Mouse (Mus musculus) adrenal gland, postnatal 4 days (tissue): ENCODE data around the gene H1f0. TPM values are rescaled to one million over a fixed set of nuclear protein-coding genes. Genes with fewer than 3 reads are reported as not detected.

Source experiments
- DNase-seq, 2 experiments: peaks; one replicate each; pipeline ENCODE4 v3.0.0; 2021 to 2022; ENCODE audit warnings: low spot score in 2 of 2, mixed read lengths in 2 of 2
- total RNA-seq, 2 experiments: library from RNA; stranded (reverse); gene quantifications; 2 replicates each; pipeline ENCODE4 v1.2.3; 2021

H1f0 gene
- total RNA-seq, 2 experiments from 2014 or later: 361 to 374 TPM

GRCm38 (mm10) chr15:79037913-79038328 lies 9.7 kb downstream of the H1f0 start:
- DNase-seq: peak; percentile 54 to 62

- no peak for DNase-seq
Observed at GRCm38 (mm10) chr15:79038331-79038730, 10.1 kb downstream of the H1f0 start.

- DNase-seq: peak; percentile 53 to 78
Observed at GRCm38 (mm10) chr15:79038853-79039252, 10.6 kb downstream of the H1f0 start.

- DNase-seq: no peak
Observed at GRCm38 (mm10) chr15:79040501-79041416, 12.5 kb downstream of the H1f0 start.

- no peak for DNase-seq
Observed at GRCm38 (mm10) chr15:79041585-79041984, 13.3 kb downstream of the H1f0 start, which contains the start of gene Galr3. Galr3 (plus strand) TSS chr15:79041885.

GRCm38 (mm10) chr15:79042721-79043491 lies 14.7 kb downstream of the H1f0 start:
- no peak for DNase-seq

- DNase-seq: no peak
Observed at GRCm38 (mm10) chr15:79044837-79045236, 16.6 kb downstream of the H1f0 start.

GRCm38 (mm10) chr15:79048186-79048585 lies 19.9 kb downstream of the H1f0 start:
- DNase-seq: no peak

- no peak for DNase-seq
Observed at GRCm38 (mm10) chr15:79050160-79050845, 22.1 kb downstream of the H1f0 start.

- DNase-seq: no peak
Observed at GRCm38 (mm10) chr15:79050964-79051363, 22.7 kb downstream of the H1f0 start.

GRCm38 (mm10) chr15:79051461-79052360 lies 23.5 kb downstream of the H1f0 start:
- DNase-seq: no peak

- DNase-seq: no peak
Observed at GRCm38 (mm10) chr15:79052366-79052765, 24.1 kb downstream of the H1f0 start.

GRCm38 (mm10) chr15:79056601-79057000 lies 28.4 kb downstream of the H1f0 start:
- no peak for DNase-seq

GRCm38 (mm10) chr15:79057850-79058249 lies 29.6 kb downstream of the H1f0 start:
- no peak for DNase-seq

- DNase-seq: no peak
Observed at GRCm38 (mm10) chr15:79060887-79061565, 32.8 kb downstream of the H1f0 start.

GRCm38 (mm10) chr15:79062376-79063159 lies 34.3 kb downstream of the H1f0 start, which contains the start of gene Ankrd54:
Ankrd54 (minus strand) TSS chr15:79062893.
- DNase-seq: peak; percentile 92 to 93

GRCm38 (mm10) chr15:79063160-79063740 lies 35.0 kb downstream of the H1f0 start:
- DNase-seq: no peak

- no peak for DNase-seq
Observed at GRCm38 (mm10) chr15:79065086-79065770, 37.0 kb downstream of the H1f0 start.
